Mouse (Mus musculus) forebrain, embryonic 16.5 days (tissue): ENCODE results near the gene E330034G19Rik. TPM values are rescaled to one million over a fixed set of nuclear protein-coding genes. Genes with fewer than 3 reads are reported as not detected.
"Not testable (repeated sequence)": the region's sequence is repeated elsewhere in the genome, so short reads cannot be mapped to it uniquely, and the experiment has no call there.

ENCODE experiments used
- ATAC-seq: fragments of 200-750 bp; cut with Nextera tagmentation; 2 replicates; pipeline ENCODE4 v1.8.0; 2017; ENCODE audit warnings: mild to moderate bottlenecking, moderate library complexity
- H3K27ac ChIP-seq: fragments of 300-500 bp; sonication (generic); 2 replicates; pipeline ENCODE4 v1.5.1; 2014; ENCODE audit warnings: low read length, control low read depth
- H3K27me3 ChIP-seq: fragments of 300-500 bp; sonication (generic); replicated peaks from 2 replicates; pipeline ENCODE4 v1.6.1; 2014; ENCODE audit warnings: low read length; ENCODE audit not compliant: control insufficient read depth, insufficient read depth
- H3K36me3 ChIP-seq: fragments of 300-500 bp; sonication (generic); 2 replicates; pipeline ENCODE4 v1.6.1; 2014; ENCODE audit not compliant: control insufficient read depth, insufficient read depth
- H3K4me1 ChIP-seq: fragments of 300-500 bp; sonication (generic); replicated peaks from 2 replicates; pipeline ENCODE4 v1.6.1; 2014; ENCODE audit warnings: low read length; ENCODE audit not compliant: control insufficient read depth, insufficient read depth
- H3K4me2 ChIP-seq: fragments of 300-500 bp; sonication (generic); 2 replicates; pipeline ENCODE4 v1.6.1; 2014; ENCODE audit warnings: mild to moderate bottlenecking, low read length, control low read depth
- H3K4me3 ChIP-seq: fragments of 300-500 bp; sonication (generic); replicated peaks from 2 replicates; pipeline ENCODE4 v1.5.1; 2014; ENCODE audit warnings: mild to moderate bottlenecking, low read length, control low read depth
- H3K9ac ChIP-seq: fragments of 300-500 bp; sonication (generic); replicated peaks from 2 replicates; pipeline ENCODE4 v1.6.1; 2014; ENCODE audit warnings: low read depth, low read length, control low read depth
- H3K9me3 ChIP-seq: fragments of 300-500 bp; sonication (generic); 2 replicates; pipeline ENCODE4 v1.6.1; 2016; ENCODE audit warnings: low read length; ENCODE audit not compliant: control insufficient read depth
- WGBS: fragments of 180-500 bp; shearing (Covaris S2); extraction: QIAGEN DNeasy Blood & Tissue Kit; methylation state at CpG from one replicate; pipeline ENCODE4 v1.1.7; 2014; 5-methylcytosine and 5-hydroxymethylcytosine counted together
- polyA plus RNA-seq: library from polyadenylated mRNA; unstranded; fragments of >200 nt; fragmentation: Nextera tagmentation; extraction: Ambion mirVana; gene quantifications from 2 replicates; pipeline ENCODE4 v1.2.1, GENCODE M21; 2015

Gene E330034G19Rik
- polyA plus RNA-seq, 1 experiment from 2014 or later = not detected

GRCm38 (mm10) chr14:24262915-24263314 lies 30.1 kb upstream of the E330034G19Rik start:
- H3K9me3 ChIP-seq = no peaks in the 10 kb centered on the region
- WGBS = 28% methylated on average over 2 of the region's 2 CpGs
- H3K4me3 ChIP-seq = no peak overlapping the region
- ATAC-seq = peak; percentile 92
- H3K27ac ChIP-seq = peak overlapping the region; percentile 60
- no peaks in the 10 kb centered on the region for H3K36me3 ChIP-seq
- no peaks in the 10 kb centered on the region for H3K27me3 ChIP-seq
- H3K4me1 ChIP-seq = peaks cover 15% of the 10 kb centered on the region
- H3K4me2 ChIP-seq = 0 out of 2 replicates have a peak overlapping the region, but pooled peaks have one; percentile 6
- no peak overlapping the region for H3K9ac ChIP-seq

- Histone ChIP-seq H3K9ac (no peak overlapping the region), H3K4me1 (no peaks in the 10 kb centered on the region), H3K27me3 (no peaks in the 10 kb centered on the region), H3K4me2 (no peak overlapping the region), H3K27ac (no peak overlapping the region), H3K9me3 (no peaks in the 10 kb centered on the region), H3K4me3 (no peak overlapping the region), H3K36me3 (no peaks in the 10 kb centered on the region)
- WGBS = 60% methylated on average over 1 of the region's 1 CpGs
- ATAC-seq = no peak
Measured at GRCm38 (mm10) chr14:24269571-24269970, 23.4 kb upstream of the E330034G19Rik start.

DNA sequence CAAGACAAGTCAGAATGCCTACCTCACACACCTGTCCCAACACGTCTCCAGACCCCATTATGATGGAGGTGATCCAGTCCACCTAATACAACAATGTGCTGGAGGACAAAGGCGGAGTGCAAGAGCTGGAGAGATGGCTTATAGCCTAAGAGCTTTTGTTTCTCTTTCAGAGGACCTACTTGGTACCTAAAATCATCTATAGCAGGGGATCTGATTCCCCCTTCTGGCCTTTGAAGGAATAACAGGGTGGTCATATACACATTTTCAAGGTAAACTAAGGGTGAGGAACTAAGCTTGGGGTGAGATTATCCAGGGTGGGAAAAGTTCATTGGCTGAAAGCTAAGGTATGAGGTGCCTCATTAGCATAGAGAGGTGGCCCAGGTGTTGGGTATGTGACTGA lies 19.4 kb upstream of the E330034G19Rik start:
- Histone ChIP-seq H3K4me3 (no peak overlapping the region), H3K36me3 (no peaks in the 10 kb centered on the region), H3K9ac (no peak overlapping the region), H3K9me3 (no peaks in the 10 kb centered on the region), H3K27me3 (no peaks in the 10 kb centered on the region), H3K4me1 (no peaks in the 10 kb centered on the region), H3K4me2 (no peak overlapping the region), H3K27ac (no peak overlapping the region)
- 41% methylated on average over 2 of the region's 2 CpGs for WGBS
- ATAC-seq = peak; percentile 40; the same call in 1 of the 2 replicates

DNA sequence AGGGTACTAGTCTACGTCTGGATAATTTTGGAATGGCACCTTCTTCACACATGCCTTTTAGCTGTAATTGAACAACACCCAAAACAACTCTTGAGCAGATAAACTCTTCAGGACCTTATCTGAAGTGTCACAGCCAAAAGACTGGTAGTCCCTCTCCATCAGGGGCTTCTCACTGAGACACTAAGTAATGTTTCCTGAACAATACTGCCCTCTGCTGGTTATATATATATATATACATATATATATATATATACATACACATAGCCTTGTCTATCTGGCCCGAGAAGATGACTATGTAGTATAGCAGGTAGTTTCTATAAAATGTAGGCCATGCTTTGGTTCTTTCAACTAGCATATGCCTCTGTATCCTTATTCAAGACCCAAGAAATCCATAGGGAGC lies 17.5 kb upstream of the E330034G19Rik start:
- Histone ChIP-seq H3K36me3 (no peaks in the 10 kb centered on the region), H3K4me2 (no peak overlapping the region), H3K27ac (no peak overlapping the region), H3K27me3 (no peaks in the 10 kb centered on the region), H3K9me3 (no peaks in the 10 kb centered on the region), H3K9ac (no peak overlapping the region), H3K4me3 (no peak overlapping the region), H3K4me1 (no peaks in the 10 kb centered on the region)
- 52% methylated on average over 2 of the region's 2 CpGs for WGBS
- peak; percentile 59; the same call in 1 of the 2 replicates for ATAC-seq

- no peak overlapping the region for H3K27ac ChIP-seq
- H3K9ac ChIP-seq = no peak overlapping the region
- H3K4me2 ChIP-seq = no peak overlapping the region
- 68% methylated on average over 4 of the region's 4 CpGs for WGBS
- ATAC-seq = no peak
- no peaks in the 10 kb centered on the region for H3K36me3 ChIP-seq
- H3K4me1 ChIP-seq = no peaks in the 10 kb centered on the region
- H3K9me3 ChIP-seq = no peaks in the 10 kb centered on the region
- no peak overlapping the region for H3K4me3 ChIP-seq
- H3K27me3 ChIP-seq = no peaks in the 10 kb centered on the region
Measured at GRCm38 (mm10) chr14:24281278-24281677, 11.7 kb upstream of the E330034G19Rik start.

GRCm38 (mm10) chr14:24282276-24282675 lies 10.7 kb upstream of the E330034G19Rik start:
- no peak overlapping the region for H3K9ac ChIP-seq
- WGBS = 81% methylated on average over 3 of the region's 3 CpGs
- no peak overlapping the region for H3K27ac ChIP-seq

DNA sequence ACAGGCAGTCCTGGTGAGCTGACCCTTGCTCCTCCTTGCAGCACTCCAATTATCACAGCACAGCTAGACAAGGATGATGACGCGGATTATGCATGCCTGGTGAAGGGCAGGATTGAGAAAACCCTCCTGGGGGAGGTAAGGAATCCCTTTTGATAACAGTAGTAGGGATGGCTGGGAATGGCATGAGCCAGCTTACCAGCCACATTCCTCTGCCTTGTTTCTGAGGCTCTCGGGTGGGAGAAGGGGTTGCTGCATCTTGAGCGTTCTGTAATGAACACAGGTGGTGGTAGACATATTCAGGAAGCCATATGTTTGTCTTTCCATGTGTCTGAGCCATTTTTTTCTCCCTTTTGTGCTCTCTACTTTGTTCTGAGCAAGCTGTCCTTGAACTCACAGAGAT lies 6.9 kb upstream of the E330034G19Rik start:
- no peaks in the 10 kb centered on the region for H3K36me3 ChIP-seq
- H3K4me3 ChIP-seq = no peak overlapping the region
- H3K9me3 ChIP-seq = no peaks in the 10 kb centered on the region
- H3K9ac ChIP-seq = no peak overlapping the region
- H3K4me1 ChIP-seq = no peaks in the 10 kb centered on the region
- ATAC-seq = no peak
- H3K4me2 ChIP-seq = no peak overlapping the region
- no peaks in the 10 kb centered on the region for H3K27me3 ChIP-seq
- no peak overlapping the region for H3K27ac ChIP-seq
- 45% methylated on average over 4 of the region's 4 CpGs for WGBS

More at GRCm38 (mm10) chr14:24282276-24282675, 10.7 kb upstream of the E330034G19Rik start:
- H3K4me3 ChIP-seq = no peak overlapping the region
- H3K36me3 ChIP-seq = no peaks in the 10 kb centered on the region
- no peaks in the 10 kb centered on the region for H3K9me3 ChIP-seq
- H3K27me3 ChIP-seq = no peaks in the 10 kb centered on the region
- H3K4me1 ChIP-seq = no peaks in the 10 kb centered on the region
- H3K4me2 ChIP-seq = no peak overlapping the region
- ATAC-seq = no peak

GRCm38 (mm10) chr14:24290726-24291125 lies 2.3 kb upstream of the E330034G19Rik start:
- ATAC-seq = no peak

DNA sequence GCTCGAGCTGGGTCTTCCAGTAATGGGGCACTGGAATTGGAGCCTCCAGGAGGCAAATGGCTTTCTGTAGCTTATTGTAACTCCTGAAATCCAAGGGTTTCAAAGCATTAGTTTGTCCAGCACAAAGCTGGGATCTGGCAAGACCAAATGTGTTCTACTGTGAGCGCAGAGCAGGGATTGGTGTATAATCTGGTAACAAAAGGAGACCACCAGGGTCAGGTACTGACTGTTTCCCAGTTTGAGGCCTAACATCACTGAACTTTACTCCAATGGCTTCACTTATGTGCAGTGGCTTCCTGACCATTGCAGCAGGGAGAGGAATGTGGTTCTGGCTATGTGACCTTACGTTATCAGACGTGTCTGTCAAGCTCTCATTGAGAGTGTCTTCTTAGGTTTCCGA lies 617 bp downstream of the E330034G19Rik start:
- Histone ChIP-seq H3K27me3 (no peaks in the 10 kb centered on the region), H3K4me2 (no peak overlapping the region), H3K4me1 (no peaks in the 10 kb centered on the region), H3K36me3 (no peaks in the 10 kb centered on the region), H3K9ac (no peak overlapping the region), H3K27ac (no peak overlapping the region), H3K4me3 (no peak overlapping the region), H3K9me3 (no peaks in the 10 kb centered on the region)
- no peak for ATAC-seq
- WGBS = 86% methylated on average over 5 of the region's 5 CpGs

More at GRCm38 (mm10) chr14:24290726-24291125, 2.3 kb upstream of the E330034G19Rik start:
- Histone ChIP-seq H3K4me1 (no peaks in the 10 kb centered on the region), H3K4me3 (no peak overlapping the region), H3K27ac (no peak overlapping the region), H3K4me2 (no peak overlapping the region), H3K9me3 (no peaks in the 10 kb centered on the region), H3K27me3 (no peaks in the 10 kb centered on the region), H3K9ac (no peak overlapping the region), H3K36me3 (no peaks in the 10 kb centered on the region)

DNA sequence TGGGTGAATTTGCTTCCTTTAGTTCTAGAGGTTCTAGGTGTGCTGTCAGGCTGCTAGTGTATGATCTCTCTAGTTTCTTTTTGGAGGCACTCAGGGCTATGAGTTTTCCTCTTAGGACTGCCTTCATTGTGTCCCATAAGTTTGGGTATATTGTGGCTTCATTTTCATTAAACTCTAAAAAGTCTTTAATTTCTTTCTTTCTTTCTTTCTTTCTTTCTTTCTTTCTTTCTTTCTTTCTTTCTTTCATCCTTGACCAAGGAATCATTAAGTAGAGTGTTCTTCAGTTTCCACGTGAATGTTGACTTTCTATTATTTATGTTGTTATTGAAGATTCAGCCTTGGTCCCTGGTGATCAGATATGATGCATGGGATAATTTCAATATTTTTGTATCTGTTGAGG lies 9.1 kb downstream of the E330034G19Rik start:
- not testable (repeated sequence) for H3K4me2 ChIP-seq, H3K27me3 ChIP-seq, H3K36me3 ChIP-seq, H3K4me3 ChIP-seq, H3K4me1 ChIP-seq, H3K27ac ChIP-seq, ATAC-seq, H3K9ac ChIP-seq, H3K9me3 ChIP-seq
- 94% methylated on average over 1 of the region's 1 CpGs for WGBS
